Mouse (Mus musculus): ENCODE results near the gene Arhgap6. TPM values are rescaled to one million over a fixed set of nuclear protein-coding genes. Genes with fewer than 3 reads are reported as not detected.

Arhgap6 gene
- 13.0 TPM for polyA plus RNA-seq (2015; fragmentation: Illumina TruSeq; extraction: RNeasy Lipid Tissue Mini Kit (QIAGEN cat#74804); ENCODE audit: insufficient read depth, low replicate concordance)

GRCm38 (mm10) chrX:168794974-168795858 lies at the start of gene Arhgap6:
Gene Arhgap6, plus strand, starts transcription at chrX:168795099.

GRCm38 (mm10) chrX:169187100-169187499 lies 392.2 kb downstream of the Arhgap6 start, which contains the start of gene Amelx:
Gene Amelx, minus strand, starts transcription at chrX:169187200.

GRCm38 (mm10) chrX:169319945-169320667 lies 525.2 kb downstream of the Arhgap6 start, which contains the start of gene Hccs:
Gene Hccs, minus strand, starts transcription at chrX:169320372.

Other genes starting within 250 kb of the Arhgap6 start
- gene Frmpd4, start 217.9 kb upstream of the Arhgap6 start, polyA plus RNA-seq (2015; fragmentation: Illumina TruSeq; extraction: RNeasy Lipid Tissue Mini Kit (QIAGEN cat#74804); ENCODE audit: insufficient read depth, low replicate concordance): 0.03 TPM
- gene Msl3, start 121.2 kb upstream of the Arhgap6 start, polyA plus RNA-seq (2015; fragmentation: Illumina TruSeq; extraction: RNeasy Lipid Tissue Mini Kit (QIAGEN cat#74804); ENCODE audit: insufficient read depth, low replicate concordance): 56.1 TPM